Mouse (Mus musculus): ENCODE measurements at regions not wholly inside any gene's neighbourhood (a gene's known extent, or its start where the extent isn't known, plus 50 kb on each side); places are given as distances from the start of the nearest gene placed in this dataset.

GRCm38 (mm10) chr2:160479240-160479639, 112.4 kb upstream of the Mafb start:
- H3K9me3 ChIP-seq (ENCODE audit: control insufficient read depth, low read length), result no peaks in the 10 kb centered on the region
- 34% methylated on average over 7 of the region's 7 CpGs for WGBS
- ATAC-seq (ENCODE audit: low FRiP score, low read depth) (no peak), DNase-seq (ENCODE audit: low spot score) (no peak)
- no peaks in the 10 kb centered on the region for H3K27me3 ChIP-seq (ENCODE audit: control insufficient read depth, insufficient read depth, low read length)
- no peak overlapping the region for H3K4me2 ChIP-seq (replicated peaks; ENCODE audit: low read depth, low read length, severe bottlenecking)
- H3K9ac ChIP-seq (ENCODE audit: low read depth, low read length, severe bottlenecking), result no peak overlapping the region
- TF ChIP-seq POLR2A (IDR thresholded peaks at IDR 0.05; ENCODE audit: borderline replicate concordance, extremely low read depth, insufficient read depth, insufficient read length), result no peak
- no peak overlapping the region for H3K4me3 ChIP-seq (replicated peaks; ENCODE audit: low read length)
- H3K27ac ChIP-seq (replicated peaks; ENCODE audit: low read depth, low read length), result no peak overlapping the region
- no peaks in the 10 kb centered on the region for H3K36me3 ChIP-seq (ENCODE audit: control insufficient read depth, insufficient read depth, low read length)
- 0 out of 2 replicates have a peak, but pooled peaks cover 7% of the 10 kb centered on the region for H3K4me1 ChIP-seq (ENCODE audit: control insufficient read depth, insufficient read depth, low read length)

DNA sequence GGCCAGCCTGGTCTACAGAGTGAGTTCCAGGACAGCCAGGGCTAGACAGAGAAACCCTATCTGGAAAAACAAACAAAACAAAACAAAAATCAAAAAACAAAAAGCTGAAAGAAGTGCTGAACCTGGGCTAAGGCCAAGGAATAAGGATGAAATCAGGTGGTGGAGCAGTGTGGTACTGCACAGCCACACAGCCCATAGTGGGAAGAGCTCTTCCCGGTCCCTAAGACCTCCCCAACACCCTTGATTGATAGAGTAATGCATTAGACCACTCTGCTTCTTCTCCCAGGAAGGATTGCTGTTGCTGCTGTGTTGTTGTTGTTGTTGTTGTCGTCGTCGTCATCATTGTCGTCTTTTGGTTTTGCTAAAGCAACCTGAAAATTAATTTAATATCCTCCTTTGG, 118.2 kb upstream of the Mafb start:
- Histone ChIP-seq H3K36me3 (ENCODE audit: control insufficient read depth, insufficient read depth, low read length) (no peaks in the 10 kb centered on the region), H3K4me1 (ENCODE audit: control insufficient read depth, insufficient read depth, low read length) (no peaks in the 10 kb centered on the region), H3K4me3 (replicated peaks; ENCODE audit: low read length) (no peak overlapping the region), H3K27me3 (ENCODE audit: control insufficient read depth, insufficient read depth, low read length) (no peaks in the 10 kb centered on the region), H3K9me3 (ENCODE audit: control insufficient read depth, low read length) (no peaks in the 10 kb centered on the region), H3K4me2 (replicated peaks; ENCODE audit: low read depth, low read length, severe bottlenecking) (no peak overlapping the region), H3K27ac (replicated peaks; ENCODE audit: low read depth, low read length) (no peak overlapping the region), H3K9ac (ENCODE audit: low read depth, low read length, severe bottlenecking) (no peak overlapping the region)
- DNase-seq (ENCODE audit: low spot score) (no peak), ATAC-seq (ENCODE audit: low FRiP score, low read depth) (no peak)
- 90% methylated on average over 5 of the region's 5 CpGs for WGBS
- no peak for TF ChIP-seq POLR2A (IDR thresholded peaks at IDR 0.05; ENCODE audit: borderline replicate concordance, extremely low read depth, insufficient read depth, insufficient read length)

GRCm38 (mm10) chr2:160485515-160485914, 118.7 kb upstream of the Mafb start:
- no peak overlapping the region for H3K9ac ChIP-seq (ENCODE audit: low read depth, low read length, severe bottlenecking)
- no peak overlapping the region for H3K4me3 ChIP-seq (replicated peaks; ENCODE audit: low read length)
- no peak overlapping the region for H3K4me2 ChIP-seq (replicated peaks; ENCODE audit: low read depth, low read length, severe bottlenecking)
- H3K27ac ChIP-seq (replicated peaks; ENCODE audit: low read depth, low read length), result no peak overlapping the region
- no peaks in the 10 kb centered on the region for H3K9me3 ChIP-seq (ENCODE audit: control insufficient read depth, low read length)
- DNase-seq (ENCODE audit: low spot score) (no peak), ATAC-seq (ENCODE audit: low FRiP score, low read depth) (no peak)
- WGBS, result 75% methylated on average over 5 of the region's 5 CpGs
- no peaks in the 10 kb centered on the region for H3K36me3 ChIP-seq (ENCODE audit: control insufficient read depth, insufficient read depth, low read length)
- H3K27me3 ChIP-seq (ENCODE audit: control insufficient read depth, insufficient read depth, low read length), result no peaks in the 10 kb centered on the region
- H3K4me1 ChIP-seq (ENCODE audit: control insufficient read depth, insufficient read depth, low read length), result no peaks in the 10 kb centered on the region
- TF ChIP-seq POLR2A (IDR thresholded peaks at IDR 0.05; ENCODE audit: borderline replicate concordance, extremely low read depth, insufficient read depth, insufficient read length), result no peak

- TF ChIP-seq POLR2A (IDR thresholded peaks at IDR 0.05; ENCODE audit: borderline replicate concordance, extremely low read depth, insufficient read depth, insufficient read length), result no peak
- no peak overlapping the region for H3K4me3 ChIP-seq (replicated peaks; ENCODE audit: low read length)
- no peak overlapping the region for H3K4me2 ChIP-seq (replicated peaks; ENCODE audit: low read depth, low read length, severe bottlenecking)
- ATAC-seq (ENCODE audit: low FRiP score, low read depth), result no peak
- peaks cover 6% of the 10 kb centered on the region; the same call in 1 of the 2 replicates for H3K4me1 ChIP-seq (ENCODE audit: control insufficient read depth, insufficient read depth, low read length)
- 27% methylated on average over 1 of the region's 1 CpGs for WGBS
- no peaks in the 10 kb centered on the region for H3K9me3 ChIP-seq (ENCODE audit: control insufficient read depth, low read length)
- DNase-seq (ENCODE audit: low spot score), result no peak
- no peaks in the 10 kb centered on the region for H3K27me3 ChIP-seq (ENCODE audit: control insufficient read depth, insufficient read depth, low read length)
- H3K9ac ChIP-seq (ENCODE audit: low read depth, low read length, severe bottlenecking), result no peak overlapping the region
- H3K36me3 ChIP-seq (ENCODE audit: control insufficient read depth, insufficient read depth, low read length), result no peaks in the 10 kb centered on the region
- H3K27ac ChIP-seq (replicated peaks; ENCODE audit: low read depth, low read length), result no peak overlapping the region
Observed at GRCm38 (mm10) chr2:160499726-160500125, 132.9 kb upstream of the Mafb start.

DNA sequence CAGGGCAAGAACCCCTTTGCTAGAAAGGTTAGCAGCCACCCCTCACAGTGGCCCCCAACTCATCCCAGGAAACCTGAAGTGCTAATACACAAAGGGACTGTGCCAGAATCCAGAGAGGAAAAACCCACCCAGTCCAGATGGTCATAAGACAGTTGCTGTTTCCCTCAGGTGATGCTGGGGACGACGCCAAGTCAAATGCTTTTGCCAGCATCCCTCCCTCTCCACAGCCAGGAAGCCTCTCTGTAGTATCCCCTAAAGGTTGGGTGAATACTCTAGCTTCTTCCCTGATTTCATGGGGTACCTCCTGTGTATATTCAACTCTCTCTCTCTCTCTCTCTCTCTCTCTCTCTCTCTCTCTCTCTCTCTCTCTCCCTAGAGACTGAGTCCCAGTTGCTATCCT, 136.0 kb upstream of the Mafb start:
- 67% methylated on average over 2 of the region's 2 CpGs for WGBS
- DNase-seq (ENCODE audit: low spot score), result no peak
- TF ChIP-seq POLR2A (IDR thresholded peaks at IDR 0.05; ENCODE audit: borderline replicate concordance, extremely low read depth, insufficient read depth, insufficient read length), result no peak
- Histone ChIP-seq H3K4me2 (replicated peaks; ENCODE audit: low read depth, low read length, severe bottlenecking) (no peak overlapping the region), H3K36me3 (ENCODE audit: control insufficient read depth, insufficient read depth, low read length) (no peaks in the 10 kb centered on the region), H3K27me3 (ENCODE audit: control insufficient read depth, insufficient read depth, low read length) (no peaks in the 10 kb centered on the region), H3K4me1 (ENCODE audit: control insufficient read depth, insufficient read depth, low read length) (peaks cover 6% of the 10 kb centered on the region; the same call in 1 of the 2 replicates), H3K4me3 (replicated peaks; ENCODE audit: low read length) (no peak overlapping the region), H3K27ac (replicated peaks; ENCODE audit: low read depth, low read length) (no peak overlapping the region), H3K9ac (ENCODE audit: low read depth, low read length, severe bottlenecking) (no peak overlapping the region), H3K9me3 (ENCODE audit: control insufficient read depth, low read length) (no peaks in the 10 kb centered on the region)
- no peak for ATAC-seq (ENCODE audit: low FRiP score, low read depth)
